Comparison of ENCODE assay signal across 15 mouse cellular contexts in the genomic region with DNA sequence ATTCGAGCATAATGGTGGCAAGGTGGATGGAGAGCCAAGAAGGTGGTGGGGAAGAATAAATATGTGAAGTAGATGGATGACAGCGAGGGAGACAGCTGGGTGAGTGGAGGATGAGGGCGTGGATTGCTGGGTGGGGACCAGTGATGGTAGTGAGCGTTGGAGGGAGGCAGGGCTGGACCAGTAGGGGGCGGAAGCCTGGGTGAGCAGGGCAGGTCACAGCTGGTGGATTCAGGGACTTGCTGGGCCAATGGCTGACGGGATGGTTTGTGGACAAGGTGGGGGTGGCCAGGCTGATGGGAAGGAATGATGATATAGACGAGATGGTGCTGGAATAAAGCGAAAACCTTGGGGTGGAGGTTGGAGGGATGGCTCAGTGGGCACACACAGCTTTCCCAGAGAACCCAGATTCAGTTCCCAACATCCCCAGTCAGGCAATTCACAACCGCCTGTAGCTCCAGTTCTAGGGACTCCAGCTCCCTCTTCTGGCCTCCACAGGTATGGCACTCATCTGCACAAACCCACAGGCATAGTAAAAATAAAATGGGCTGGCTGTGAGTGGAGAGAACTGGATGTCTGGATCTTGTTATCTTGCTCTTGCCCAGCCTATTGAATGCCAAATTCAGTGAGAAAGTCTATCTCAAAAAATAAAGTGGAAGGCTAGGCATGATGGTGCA. TPM values are rescaled to one million over a fixed set of nuclear protein-coding genes. Genes with fewer than 3 reads are reported as not detected.
DNase-seq lines count a peak whose midpoint lies in the region; ATAC-seq and TF ChIP-seq lines count a peak whose summit lies in the region.
"Had no signal": no experiment of that assay in that cellular context is flagged by ENCODE, and none has a peak within 500 bp of the region (broad histone marks: within the 10 kb centered on the region; RNA-seq: fewer than 3 reads in every experiment).

No protein-coding gene starts in this region.

- peaks cover 4% of the 10 kb centered on the region; the same call in 1 of the 2 replicates for H3K4me1 ChIP-seq in midbrain, postnatal 0 days (ENCODE audit: insufficient read depth, low read length)
- peaks cover 4% of the 10 kb centered on the region; the same call in 1 of the 2 replicates for H3K4me1 ChIP-seq in midbrain, embryonic 15.5 days
- H3K4me1 ChIP-seq in bone marrow, adult 2 months (ENCODE audit: control insufficient read depth, insufficient read depth, low read length), result no peaks in the 10 kb centered on the region
- peaks cover 5% of the 10 kb centered on the region for H3K4me1 ChIP-seq in forebrain, embryonic 15.5 days

- intact Hi-C loops in gastrocnemius, adult 2 months (cut with DNase I), result no loop called here
- intact Hi-C loops in gastrocnemius, postnatal 36 days (cut with DNase I), result no loop called here

- TF ChIP-seq POLR2A in bone marrow, adult 2 months (IDR thresholded peaks at IDR 0.05; ENCODE audit: borderline replicate concordance, control insufficient read depth, low read depth, low read length), result no peak

- peak; percentile 64 for DNase-seq in gastrocnemius, adult 2 months
- no peak for DNase-seq in gastrocnemius, postnatal 36 days
- DNase-seq in midbrain, postnatal 0 days (ENCODE audit: low spot score), result no peak
- DNase-seq in retina, postnatal 1 day, result peak; percentile 19
- no peak for DNase-seq in adipocyte (ENCODE audit: low spot score)
- DNase-seq: cerebellum, postnatal 36 days; gastrocnemius, postnatal 14 days; heart, postnatal 14 days; kidney, adult 18-20 months; layer of hippocampus, postnatal 36 days had no signal

- H3K9ac ChIP-seq in midbrain, postnatal 0 days (replicated peaks; ENCODE audit: low read length, poor library complexity, severe bottlenecking), result no peak overlapping the region
- H3K9ac ChIP-seq in midbrain, embryonic 15.5 days, result no peak overlapping the region
- no peak overlapping the region for H3K9ac ChIP-seq in forebrain, embryonic 15.5 days (replicated peaks)
- H3K9ac ChIP-seq: liver, embryonic 15.5 days had no signal

- no peaks in the 10 kb centered on the region for H3K9me3 ChIP-seq in midbrain, postnatal 0 days (ENCODE audit: low read length)
- no peaks in the 10 kb centered on the region for H3K9me3 ChIP-seq in midbrain, embryonic 15.5 days
- H3K9me3 ChIP-seq in forebrain, embryonic 15.5 days, result no peaks in the 10 kb centered on the region
- H3K9me3 ChIP-seq: liver, embryonic 15.5 days had no signal

- H3K27me3 ChIP-seq in midbrain, postnatal 0 days (ENCODE audit: insufficient read depth, low read length), result 0 out of 2 replicates have a peak, but pooled peaks cover 13% of the 10 kb centered on the region
- H3K27me3 ChIP-seq in midbrain, embryonic 15.5 days (replicated peaks), result peaks cover 14% of the 10 kb centered on the region
- H3K27me3 ChIP-seq in forebrain, embryonic 15.5 days, result peaks cover 19% of the 10 kb centered on the region; the same call in 1 of the 2 replicates

- H3K4me2 ChIP-seq in midbrain, postnatal 0 days (ENCODE audit: low read depth, low read length, poor library complexity, severe bottlenecking), result no peak overlapping the region
- no peak overlapping the region for H3K4me2 ChIP-seq in midbrain, embryonic 15.5 days
- no peak overlapping the region for H3K4me2 ChIP-seq in forebrain, embryonic 15.5 days (replicated peaks)
- H3K4me2 ChIP-seq: liver, embryonic 15.5 days had no signal

- no peaks in the 10 kb centered on the region for H3K36me3 ChIP-seq in midbrain, postnatal 0 days (ENCODE audit: insufficient read depth, low read length)
- H3K36me3 ChIP-seq in midbrain, embryonic 15.5 days (replicated peaks), result no peaks in the 10 kb centered on the region
- no peaks in the 10 kb centered on the region for H3K36me3 ChIP-seq in forebrain, embryonic 15.5 days
- H3K36me3 ChIP-seq: liver, embryonic 15.5 days had no signal

- 73% methylated on average over 9 of the region's 9 CpGs for WGBS in midbrain, postnatal 0 days
- 76% methylated on average over 9 of the region's 9 CpGs for WGBS in midbrain, embryonic 15.5 days
- 65% methylated on average over 9 of the region's 9 CpGs for WGBS in bone marrow, adult 2 months
- WGBS in forebrain, embryonic 15.5 days, result 76% methylated on average over 9 of the region's 9 CpGs

- no peak for ATAC-seq in midbrain, postnatal 0 days (ENCODE audit: low FRiP score)
- no peak for ATAC-seq in midbrain, embryonic 15.5 days (replicated peaks)
- no peak for ATAC-seq in forebrain, embryonic 15.5 days (replicated peaks)
- ATAC-seq: midbrain, embryonic 16.5 days had no signal

- peak; percentile 56 for TF ChIP-seq CTCF in gastrocnemius, adult 2 months (IDR thresholded peaks at IDR 0.05)
- TF ChIP-seq CTCF in midbrain, postnatal 0 days (IDR thresholded peaks at IDR 0.05), result peak; percentile 35
- peak; percentile 32; the same call in 1 of the 2 replicates for TF ChIP-seq CTCF in bone marrow, adult 2 months (IDR thresholded peaks at IDR 0.05; ENCODE audit: control insufficient read depth, insufficient read depth, low read length)

- H3K27ac ChIP-seq in gastrocnemius, adult 2 months, result peak overlapping the region; percentile 44
- H3K27ac ChIP-seq in midbrain, postnatal 0 days (ENCODE audit: low read depth, low read length), result no peak overlapping the region
- H3K27ac ChIP-seq in midbrain, embryonic 15.5 days, result no peak overlapping the region
- no peak overlapping the region for H3K27ac ChIP-seq in bone marrow, adult 2 months (ENCODE audit: control insufficient read depth, insufficient read depth, low read depth, low read length, poor library complexity)
- H3K27ac ChIP-seq in forebrain, embryonic 15.5 days (replicated peaks), result no peak overlapping the region
- H3K27ac ChIP-seq: liver, embryonic 15.5 days had no signal

- H3K4me3 ChIP-seq in gastrocnemius, adult 2 months, result peak overlapping the region; percentile 79
- H3K4me3 ChIP-seq in midbrain, postnatal 0 days (ENCODE audit: low read depth, low read length), result no peak overlapping the region
- no peak overlapping the region for H3K4me3 ChIP-seq in midbrain, embryonic 15.5 days
- H3K4me3 ChIP-seq in bone marrow, adult 2 months (replicated peaks; ENCODE audit: control insufficient read depth, low read depth, low read length), result no peak overlapping the region
- no peak overlapping the region for H3K4me3 ChIP-seq in forebrain, embryonic 15.5 days
- H3K4me3 ChIP-seq: liver, embryonic 15.5 days had no signal

RNA-seq across cellular contexts. Expression of a gene that starts 5.1 kb away (rescaled TPM):
- total RNA-seq in gastrocnemius, adult 2 months (2021), result 1,000 to 10,000 TPM; 2,660 to 4,973 TPM
- total RNA-seq in gastrocnemius, postnatal 36 days (2021), result 1,000 to 10,000 TPM; 4,354 to 5,208 TPM
- total RNA-seq in midbrain, postnatal 0 days (2014; rRNA removed), result 0.27 and 0.38 TPM in 2 replicates
- polyA plus RNA-seq in midbrain, postnatal 0 days (2015; fragmentation: Nextera tagmentation; extraction: Ambion mirVana), result 0.28 and 0.34 TPM in 2 replicates
- polyA plus RNA-seq in midbrain, embryonic 15.5 days (2015; fragmentation: Nextera tagmentation; extraction: Ambion mirVana), result 0.19 and 0.28 TPM in 2 replicates
- polyA plus RNA-seq in bone marrow, adult 2 months (2011; ENCODE audit: insufficient read depth, insufficient read length, low replicate concordance, missing spikeins), result 1.5 and 5.4 TPM in 2 replicates
- 0.13 and 0.15 TPM in 2 replicates for polyA plus RNA-seq in forebrain, embryonic 15.5 days (2015; fragmentation: Nextera tagmentation; extraction: Ambion mirVana)

RNA-seq across cellular contexts. Expression of a gene that starts 12.5 kb away (rescaled TPM):
- total RNA-seq in gastrocnemius, adult 2 months (2021), result under 1 TPM in 1 of 2 experiments, not detected in 1; 0.08 TPM
- total RNA-seq in gastrocnemius, postnatal 36 days (2021), result not detected
- 0.19 TPM in 1 of 2 replicates, not detected in the other for total RNA-seq in midbrain, postnatal 0 days (2014; rRNA removed)
- 0.14 TPM in 1 of 2 replicates, not detected in the other for polyA plus RNA-seq in midbrain, postnatal 0 days (2015; fragmentation: Nextera tagmentation; extraction: Ambion mirVana)
- 0.05 TPM in 1 of 2 replicates, not detected in the other for polyA plus RNA-seq in midbrain, embryonic 15.5 days (2015; fragmentation: Nextera tagmentation; extraction: Ambion mirVana)
- 25.0 and 55.6 TPM in 2 replicates for polyA plus RNA-seq in bone marrow, adult 2 months (2011; ENCODE audit: insufficient read depth, insufficient read length, low replicate concordance, missing spikeins)
- not detected in 2 replicates for polyA plus RNA-seq in forebrain, embryonic 15.5 days (2015; fragmentation: Nextera tagmentation; extraction: Ambion mirVana)
- polyA plus RNA-seq: midbrain, embryonic 16.5 days had no signal

RNA-seq across cellular contexts. Expression of a gene that starts 23.0 kb away (rescaled TPM):
- total RNA-seq in gastrocnemius, adult 2 months (2021), result 1 to 10 TPM; 2.4 to 5.5 TPM
- 1 to 10 TPM; 3.9 to 4.4 TPM for total RNA-seq in gastrocnemius, postnatal 36 days (2021)
- total RNA-seq in midbrain, postnatal 0 days (2014; rRNA removed), result 18.5 and 19.3 TPM in 2 replicates
- polyA plus RNA-seq in midbrain, postnatal 0 days (2015; fragmentation: Nextera tagmentation; extraction: Ambion mirVana), result 23.8 and 27.7 TPM in 2 replicates
- 30.1 and 36.6 TPM in 2 replicates for polyA plus RNA-seq in midbrain, embryonic 15.5 days (2015; fragmentation: Nextera tagmentation; extraction: Ambion mirVana)
- polyA plus RNA-seq in bone marrow, adult 2 months (2011; ENCODE audit: insufficient read depth, insufficient read length, low replicate concordance, missing spikeins), result 4.6 and 5.0 TPM in 2 replicates
- 30.2 and 30.5 TPM in 2 replicates for polyA plus RNA-seq in forebrain, embryonic 15.5 days (2015; fragmentation: Nextera tagmentation; extraction: Ambion mirVana)

RNA-seq across cellular contexts. Expression of a gene that starts 23.0 kb away (rescaled TPM):
- 10 to 100 TPM; 43.6 to 52.2 TPM for total RNA-seq in gastrocnemius, adult 2 months (2021)
- 10 to 100 TPM; 42.4 to 43.5 TPM for total RNA-seq in gastrocnemius, postnatal 36 days (2021)
- 247 and 273 TPM in 2 replicates for total RNA-seq in midbrain, postnatal 0 days (2014; rRNA removed)
- 150 and 154 TPM in 2 replicates for polyA plus RNA-seq in midbrain, postnatal 0 days (2015; fragmentation: Nextera tagmentation; extraction: Ambion mirVana)
- 145 and 162 TPM in 2 replicates for polyA plus RNA-seq in midbrain, embryonic 15.5 days (2015; fragmentation: Nextera tagmentation; extraction: Ambion mirVana)
- polyA plus RNA-seq in bone marrow, adult 2 months (2011; ENCODE audit: insufficient read depth, insufficient read length, low replicate concordance, missing spikeins), result 41.8 and 58.8 TPM in 2 replicates
- 133 and 138 TPM in 2 replicates for polyA plus RNA-seq in forebrain, embryonic 15.5 days (2015; fragmentation: Nextera tagmentation; extraction: Ambion mirVana)

RNA-seq across cellular contexts. Expression of a gene that starts 29.3 kb away (rescaled TPM):
- total RNA-seq in gastrocnemius, adult 2 months (2021), result 1 to 10 TPM; 4.1 to 5.1 TPM
- total RNA-seq in gastrocnemius, postnatal 36 days (2021), result 1 to 10 TPM; 5.6 to 6.7 TPM
- 12.9 and 17.5 TPM in 2 replicates for total RNA-seq in midbrain, postnatal 0 days (2014; rRNA removed)
- 8.8 and 9.6 TPM in 2 replicates for polyA plus RNA-seq in midbrain, postnatal 0 days (2015; fragmentation: Nextera tagmentation; extraction: Ambion mirVana)
- 23.8 and 25.3 TPM in 2 replicates for polyA plus RNA-seq in midbrain, embryonic 15.5 days (2015; fragmentation: Nextera tagmentation; extraction: Ambion mirVana)
- 147 and 216 TPM in 2 replicates for polyA plus RNA-seq in bone marrow, adult 2 months (2011; ENCODE audit: insufficient read depth, insufficient read length, low replicate concordance, missing spikeins)
- polyA plus RNA-seq in forebrain, embryonic 15.5 days (2015; fragmentation: Nextera tagmentation; extraction: Ambion mirVana), result 46.9 and 54.1 TPM in 2 replicates

Comparison
In these comparisons a context has a peak if more than half of its experiments do, and no peak if none do; other contexts are left out.
1. DNase-seq: peak in gastrocnemius, adult 2 months (single experiment) and retina, postnatal 1 day (single experiment); none in gastrocnemius, postnatal 36 days (0 of 2), midbrain, postnatal 0 days (single experiment) and adipocyte (single experiment).
2. RNA of a gene that starts 12.5 kb away (polyA plus RNA-seq): 25.0 to 55.6 TPM in bone marrow, adult 2 months; 0.14 TPM in midbrain, postnatal 0 days, not detected in forebrain, embryonic 15.5 days and 0.05 TPM in midbrain, embryonic 15.5 days; every median in the first group is over 10 times any median in the second.
3. Peak in every context shown above with its lines, with median percentiles within 50 percentile points of each other: CTCF ChIP-seq.